Comparison of ENCODE assay signal across 8 mouse cellular contexts in genomic region chr12:81484212-81484611, GRCm38 (mm10). TPM values are rescaled to one million over a fixed set of nuclear protein-coding genes. Genes with fewer than 3 reads are reported as not detected.
DNase-seq lines count a peak whose midpoint lies in the region; ATAC-seq and TF ChIP-seq lines count a peak whose summit lies in the region.

No protein-coding gene starts in this region.

- peak overlapping the region; percentile 96 for H3K27ac ChIP-seq in heart, postnatal 0 days (ENCODE audit: low read depth)
- H3K27ac ChIP-seq in forebrain, postnatal 0 days (ENCODE audit: low read depth, low read length) = peak overlapping the region; percentile 85; the same call in 1 of the 2 replicates
- peak overlapping the region; percentile 93 for H3K27ac ChIP-seq in midbrain, embryonic 12.5 days (replicated peaks)

- no peaks in the 10 kb centered on the region for H3K9me3 ChIP-seq in heart, postnatal 0 days (replicated peaks; ENCODE audit: control insufficient read depth, low read length)
- H3K9me3 ChIP-seq in forebrain, postnatal 0 days (ENCODE audit: low read length) = no peaks in the 10 kb centered on the region
- no peaks in the 10 kb centered on the region for H3K9me3 ChIP-seq in midbrain, embryonic 12.5 days

- H3K4me2 ChIP-seq in heart, postnatal 0 days (ENCODE audit: low read depth, low read length) = peak overlapping the region; percentile 80
- H3K4me2 ChIP-seq in forebrain, postnatal 0 days (ENCODE audit: low read depth) = peak overlapping the region; percentile 58
- H3K4me2 ChIP-seq in midbrain, embryonic 12.5 days (replicated peaks) = peak overlapping the region; percentile 65

- no peaks in the 10 kb centered on the region for H3K27me3 ChIP-seq in heart, postnatal 0 days (ENCODE audit: control insufficient read depth, insufficient read depth, low read length)
- H3K27me3 ChIP-seq in forebrain, postnatal 0 days (ENCODE audit: insufficient read depth, low read length) = no peaks in the 10 kb centered on the region
- no peaks in the 10 kb centered on the region for H3K27me3 ChIP-seq in midbrain, embryonic 12.5 days

- H3K36me3 ChIP-seq in heart, postnatal 0 days (replicated peaks; ENCODE audit: control insufficient read depth, insufficient read depth, low read length) = no peaks in the 10 kb centered on the region
- H3K36me3 ChIP-seq in forebrain, postnatal 0 days (ENCODE audit: insufficient read depth) = no peaks in the 10 kb centered on the region
- H3K36me3 ChIP-seq in midbrain, embryonic 12.5 days = no peaks in the 10 kb centered on the region

- ATAC-seq in heart, postnatal 0 days (ENCODE audit: insufficient read depth, low read depth) = no peak
- no peak for ATAC-seq in forebrain, postnatal 0 days
- no peak for ATAC-seq in midbrain, embryonic 12.5 days (ENCODE audit: low FRiP score, low read depth)

- DNase-seq in heart, postnatal 0 days (ENCODE audit: low spot score) = peak; percentile 21
- no peak for DNase-seq in heart, adult 9 months (ENCODE audit: low spot score in 2 of 2)
- DNase-seq in MEL-GATA-1-ER (ENCODE audit: extremely low read depth, low read depth) = peak; percentile 6
- no peak for DNase-seq in forebrain, postnatal 0 days
- no peak for DNase-seq in left cerebral cortex, postnatal 4 days
- no peak for DNase-seq in cerebellum, adult 18-20 months
- no peak for DNase-seq in kidney, postnatal 4 days

- 2% methylated on average over 7 of the region's 7 CpGs for WGBS in heart, postnatal 0 days
- 2% methylated on average over 7 of the region's 7 CpGs for WGBS in forebrain, postnatal 0 days
- 6% methylated on average over 7 of the region's 7 CpGs for WGBS in midbrain, embryonic 12.5 days

- H3K4me3 ChIP-seq in heart, postnatal 0 days (ENCODE audit: low read depth, low read length) = peak overlapping the region; percentile 82
- peak overlapping the region; percentile 49 for H3K4me3 ChIP-seq in forebrain, postnatal 0 days (ENCODE audit: low read depth, low read length)
- peak overlapping the region; percentile 74 for H3K4me3 ChIP-seq in midbrain, embryonic 12.5 days

- no peak for TF ChIP-seq CTCF in heart, postnatal 0 days (IDR thresholded peaks at IDR 0.05; ENCODE audit: low read depth)
- no peak for TF ChIP-seq CTCF in forebrain, postnatal 0 days (IDR thresholded peaks at IDR 0.05; ENCODE audit: low read depth)

- no peak for TF ChIP-seq EP300 in heart, postnatal 0 days (IDR thresholded peaks at IDR 0.05; ENCODE audit: low read depth)

- H3K9ac ChIP-seq in heart, postnatal 0 days (replicated peaks; ENCODE audit: low read depth, low read length) = peak overlapping the region; percentile 74
- H3K9ac ChIP-seq in forebrain, postnatal 0 days = peak overlapping the region; percentile 50
- peak overlapping the region; percentile 74 for H3K9ac ChIP-seq in midbrain, embryonic 12.5 days (replicated peaks)

- intact Hi-C loops in left cerebral cortex, postnatal 4 days (cut with DNase I) = no loop called here

- no peaks in the 10 kb centered on the region for H3K4me1 ChIP-seq in heart, postnatal 0 days (ENCODE audit: control insufficient read depth, insufficient read depth)
- H3K4me1 ChIP-seq in forebrain, postnatal 0 days (ENCODE audit: insufficient read depth) = peaks cover 4% of the 10 kb centered on the region
- H3K4me1 ChIP-seq in midbrain, embryonic 12.5 days = 0 out of 2 replicates have a peak, but pooled peaks cover 3% of the 10 kb centered on the region

RNA-seq across cellular contexts. Expression of gene Cox16, which starts 0.7 kb away (rescaled TPM):
- 52.6 and 57.9 TPM in 2 replicates for total RNA-seq in heart, postnatal 0 days (2014; rRNA removed; ENCODE audit: low replicate concordance)
- polyA plus RNA-seq in heart, postnatal 0 days (2015; fragmentation: Nextera tagmentation; extraction: Ambion mirVana) = 131 and 149 TPM in 2 replicates
- 61.3 and 71.2 TPM in 2 replicates for total RNA-seq in forebrain, postnatal 0 days (2014; rRNA removed)
- polyA plus RNA-seq in forebrain, postnatal 0 days (2015; fragmentation: Nextera tagmentation; extraction: Ambion mirVana) = 126 and 149 TPM in 2 replicates
- 133 and 143 TPM in 2 replicates for polyA plus RNA-seq in midbrain, embryonic 12.5 days (2016; fragmentation: Nextera tagmentation; extraction: Ambion mirVana)
- total RNA-seq in left cerebral cortex, postnatal 4 days (2021) = 10 to 100 TPM; 39.8 to 53.3 TPM

RNA-seq across cellular contexts. Expression of gene Gm20498, which starts 48.5 kb away (rescaled TPM):
- total RNA-seq in heart, postnatal 0 days (2014; rRNA removed; ENCODE audit: low replicate concordance) = 43.6 and 46.5 TPM in 2 replicates
- 25.4 and 27.8 TPM in 2 replicates for polyA plus RNA-seq in heart, postnatal 0 days (2015; fragmentation: Nextera tagmentation; extraction: Ambion mirVana)
- total RNA-seq in forebrain, postnatal 0 days (2014; rRNA removed) = 30.2 and 34.7 TPM in 2 replicates
- polyA plus RNA-seq in forebrain, postnatal 0 days (2015; fragmentation: Nextera tagmentation; extraction: Ambion mirVana) = 39.2 and 39.7 TPM in 2 replicates
- polyA plus RNA-seq in midbrain, embryonic 12.5 days (2016; fragmentation: Nextera tagmentation; extraction: Ambion mirVana) = 26.2 and 34.3 TPM in 2 replicates
- total RNA-seq in left cerebral cortex, postnatal 4 days (2021) = 10 to 100 TPM; 31.2 to 34.2 TPM

RNA-seq across cellular contexts. Expression of gene Synj2bp, which starts 48.5 kb away (rescaled TPM):
- total RNA-seq in heart, postnatal 0 days (2014; rRNA removed; ENCODE audit: low replicate concordance) = 17.2 and 58.7 TPM in 2 replicates
- polyA plus RNA-seq in heart, postnatal 0 days (2015; fragmentation: Nextera tagmentation; extraction: Ambion mirVana) = 25.7 and 26.0 TPM in 2 replicates
- total RNA-seq in forebrain, postnatal 0 days (2014; rRNA removed) = 20.4 and 22.5 TPM in 2 replicates
- 8.5 and 16.3 TPM in 2 replicates for polyA plus RNA-seq in forebrain, postnatal 0 days (2015; fragmentation: Nextera tagmentation; extraction: Ambion mirVana)
- 35.1 and 36.1 TPM in 2 replicates for polyA plus RNA-seq in midbrain, embryonic 12.5 days (2016; fragmentation: Nextera tagmentation; extraction: Ambion mirVana)
- 10 to 100 TPM; 20.1 to 24.2 TPM for total RNA-seq in left cerebral cortex, postnatal 4 days (2021)

Comparison
In these comparisons a context has a peak if more than half of its experiments do, and no peak if none do; other contexts are left out.
1. DNase-seq: peak in heart, postnatal 0 days (single experiment) and MEL-GATA-1-ER (single experiment); none in heart, adult 9 months (0 of 2), forebrain, postnatal 0 days (single experiment), left cerebral cortex, postnatal 4 days (single experiment), cerebellum, adult 18-20 months (0 of 2) and kidney, postnatal 4 days (0 of 2).
2. Peak in every context shown above with its lines, with median percentiles within 50 percentile points of each other: H3K27ac ChIP-seq, H3K4me2 ChIP-seq, H3K4me3 ChIP-seq and H3K9ac ChIP-seq.